Mouse (Mus musculus): ENCODE results near the gene Krt5.
"Not testable (repeated sequence)": the region's sequence is repeated elsewhere in the genome, so short reads cannot be mapped to it uniquely, and the experiment has no call there.

Gene Krt5

DNA sequence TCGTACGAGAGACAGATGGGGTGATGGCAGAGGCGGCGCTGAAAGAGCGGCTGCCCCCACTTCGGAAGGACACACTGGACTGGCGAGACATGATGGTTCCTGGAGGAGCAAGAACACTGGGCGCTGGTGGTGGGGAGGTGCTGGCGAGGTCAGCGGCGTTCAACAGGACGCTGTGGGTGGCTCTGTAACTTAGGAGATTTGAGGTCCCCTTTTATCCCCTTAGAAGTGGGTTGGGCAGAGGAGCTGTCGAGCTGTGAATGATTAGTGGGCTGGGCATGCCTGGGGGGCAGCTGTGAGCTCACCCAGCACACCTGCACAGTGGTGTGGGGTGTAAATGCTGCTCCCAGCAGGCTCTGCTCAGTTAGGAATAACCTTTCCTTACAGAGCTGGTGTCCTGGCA lies at the start of gene Krt5:
TSS of gene Krt5 (minus strand) at position 179 of the 400 bp plus-strand sequence.
- no peak for DNase-seq

DNA sequence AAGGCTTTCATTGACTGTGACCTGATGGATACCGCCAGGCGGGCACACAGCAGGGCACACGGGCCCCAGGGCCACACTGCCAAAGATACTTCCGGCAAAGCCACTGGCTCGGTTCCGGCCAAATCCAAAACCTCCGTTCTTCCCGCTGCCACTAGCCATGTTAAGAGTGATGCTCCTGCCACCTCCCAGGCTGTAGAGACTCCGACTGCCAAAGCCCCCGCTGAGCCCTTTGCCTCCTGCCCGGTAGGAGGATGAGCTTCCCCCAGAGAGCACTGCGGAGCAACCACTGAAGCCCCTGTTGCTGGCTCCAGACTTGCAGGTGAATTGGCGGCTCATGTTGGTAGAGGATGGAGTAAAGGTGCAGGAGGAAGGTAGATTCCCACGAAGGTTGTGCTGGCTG lies 30.0 kb upstream of the Krt5 start, which contains the start of gene Krt71:
TSS of gene Krt71 (minus strand) at position 399 of the 400 bp plus-strand sequence.
- DNase-seq: peak; percentile 54

DNA sequence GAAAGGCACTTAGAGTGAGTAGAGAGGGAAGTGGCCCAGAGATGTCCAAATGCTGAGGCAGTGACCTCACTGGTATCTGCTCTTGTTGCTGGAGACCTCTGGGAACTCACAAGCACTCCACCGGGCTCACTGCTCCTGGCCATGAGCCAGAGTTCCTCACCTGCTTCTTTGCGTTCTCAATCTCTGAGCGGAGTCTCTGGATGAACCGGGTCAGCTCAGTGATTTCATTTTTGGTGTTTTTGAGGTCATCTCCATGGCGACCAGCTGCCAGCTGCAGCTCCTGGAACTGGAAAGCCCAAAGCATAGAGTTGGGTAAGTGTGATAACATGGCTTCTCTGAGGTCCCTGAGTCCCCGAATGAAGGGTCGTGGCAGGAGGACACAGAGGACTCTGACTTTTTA lies 25.1 kb upstream of the Krt5 start:
- DNase-seq: no peak

DNA sequence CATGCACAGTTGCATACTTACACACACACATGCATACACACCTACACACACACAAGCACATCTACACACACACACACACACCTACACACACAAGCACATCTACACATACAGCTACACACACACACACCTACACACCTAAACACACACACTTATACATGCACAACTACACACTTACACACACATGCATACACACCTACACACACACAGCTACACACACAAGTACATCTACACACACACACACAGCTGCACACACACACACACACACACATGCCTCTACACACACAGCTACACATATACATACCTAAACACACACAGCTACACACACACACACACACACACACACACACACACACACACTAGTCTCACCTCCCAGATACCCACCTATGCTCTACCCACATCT lies 18.0 kb upstream of the Krt5 start:
- DNase-seq: no peak

GRCm38 (mm10) chr15:101724686-101725085 lies 12.0 kb upstream of the Krt5 start:
- DNase-seq: no peak

GRCm38 (mm10) chr15:101715831-101716230 lies 3.1 kb upstream of the Krt5 start:
- DNase-seq: no peak

GRCm38 (mm10) chr15:101714356-101714755 lies 1.7 kb upstream of the Krt5 start:
- no peak for DNase-seq

DNA sequence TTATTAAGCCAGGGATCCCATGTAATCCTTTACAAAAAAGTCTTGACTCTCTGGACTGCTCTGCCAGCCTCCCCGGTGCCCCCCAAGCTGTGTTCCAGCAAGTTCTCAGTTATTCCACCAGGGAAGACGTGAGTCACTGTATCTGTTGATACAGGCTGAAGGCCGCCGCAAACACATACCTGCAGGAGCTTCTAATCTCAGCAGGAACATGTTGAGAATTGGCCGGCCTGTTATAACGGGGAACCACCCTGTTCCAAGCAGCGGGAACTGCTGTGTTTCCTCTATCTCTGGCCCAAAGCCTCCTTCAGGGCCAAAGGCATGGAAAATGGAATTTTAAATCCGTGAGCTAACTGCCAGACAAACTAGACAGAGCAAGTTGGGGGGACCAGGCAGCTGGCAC lies 1.0 kb upstream of the Krt5 start:
- DNase-seq: no peak

DNA sequence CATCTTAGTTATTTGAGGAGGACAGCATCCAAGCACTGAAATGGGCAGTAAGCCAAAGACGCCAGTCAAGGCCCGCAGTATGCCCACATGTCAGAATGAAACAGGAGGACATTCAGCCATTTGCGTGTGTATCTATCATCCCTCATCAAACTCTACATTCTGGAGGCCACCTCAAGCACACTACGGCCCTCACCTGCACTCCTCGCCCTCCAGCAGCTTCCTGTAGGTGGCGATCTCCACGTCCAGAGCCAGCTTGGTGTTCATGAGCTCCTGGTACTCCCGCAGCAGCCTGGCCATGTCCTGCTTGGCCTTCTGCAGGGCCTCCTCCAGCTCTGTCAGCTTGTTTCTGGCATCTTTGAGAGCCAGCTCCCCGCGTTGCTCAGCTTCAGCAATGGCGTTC lies 4.0 kb downstream of the Krt5 start:
- no peak for DNase-seq

DNA sequence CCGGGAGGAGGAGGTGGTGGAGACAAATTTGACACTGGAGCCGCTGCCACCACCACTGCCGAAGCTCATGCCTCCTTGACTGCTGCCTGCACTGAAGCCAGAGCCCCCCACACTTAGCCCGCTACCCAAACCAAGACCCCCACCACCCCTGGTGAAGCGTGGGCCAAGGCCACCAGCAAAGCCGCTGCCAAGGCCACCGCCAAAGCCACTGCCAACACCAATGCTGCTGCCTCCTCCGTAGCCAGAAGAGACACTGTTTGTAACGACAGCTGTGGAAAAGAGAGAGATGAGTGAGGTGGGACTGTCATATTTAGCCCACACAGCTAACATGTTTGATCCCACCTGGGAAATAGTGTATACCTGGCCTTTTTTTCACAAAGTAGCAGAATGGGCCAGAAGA lies 5.2 kb downstream of the Krt5 start:
- DNase-seq: no peak

DNA sequence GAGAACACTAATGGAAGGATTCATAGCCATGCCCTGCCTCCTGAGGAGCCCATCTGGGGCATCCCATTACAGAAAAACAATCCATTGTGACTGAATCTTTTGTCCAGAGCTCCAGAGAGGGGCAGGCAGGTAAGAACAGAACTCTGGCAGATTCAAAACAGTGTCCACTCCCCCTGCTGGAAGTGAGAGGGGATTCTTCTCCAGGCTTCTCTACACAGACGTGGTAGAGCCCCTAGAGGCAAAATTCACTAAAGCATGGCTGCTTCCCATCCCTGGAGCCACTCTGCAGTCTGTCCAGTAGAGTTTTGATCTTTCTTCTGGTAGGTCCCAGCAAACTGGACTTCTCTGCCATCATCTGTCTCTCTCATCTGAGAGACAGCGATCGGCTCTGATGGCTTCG lies 8.6 kb downstream of the Krt5 start:
- DNase-seq: no peak

DNA sequence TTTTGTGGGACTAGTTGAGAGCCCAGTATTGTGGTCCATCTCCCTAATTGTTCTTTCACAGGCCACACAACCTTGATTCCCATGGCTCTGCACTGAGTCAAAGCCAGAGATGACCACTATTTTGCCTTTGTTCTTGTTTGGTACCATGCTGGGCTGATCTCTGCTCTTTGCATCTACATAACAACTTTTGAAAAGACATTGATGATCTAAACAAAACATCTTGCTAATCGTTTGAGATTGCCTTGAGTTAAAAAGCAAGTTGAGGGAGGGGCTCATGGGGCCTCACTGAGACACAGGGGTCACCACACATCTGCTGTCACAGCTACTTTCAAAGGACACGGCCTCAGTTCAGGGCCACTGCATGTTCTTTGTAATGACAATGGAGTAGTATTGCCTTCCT lies 10.3 kb downstream of the Krt5 start:
- DNase-seq: no peak

DNA sequence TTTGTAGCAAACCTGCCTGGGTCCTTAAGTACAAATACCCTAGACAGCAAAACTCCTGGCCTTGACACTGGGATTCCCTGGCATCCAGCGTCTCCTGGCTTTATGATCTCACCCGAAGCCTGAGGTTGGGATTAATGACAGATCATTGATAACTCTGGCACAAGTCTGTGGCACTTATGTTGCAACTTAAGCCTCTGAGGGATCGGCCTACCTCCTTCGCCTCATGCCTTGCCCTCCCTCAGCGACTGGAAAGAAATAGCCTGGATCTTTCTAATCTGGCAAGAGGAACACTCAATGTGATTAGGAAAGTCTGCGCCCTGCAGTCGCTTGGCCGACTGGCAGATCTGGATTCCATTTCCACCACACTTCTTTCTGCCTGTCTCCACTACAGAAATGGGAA lies 12.8 kb downstream of the Krt5 start:
- DNase-seq: no peak

DNA sequence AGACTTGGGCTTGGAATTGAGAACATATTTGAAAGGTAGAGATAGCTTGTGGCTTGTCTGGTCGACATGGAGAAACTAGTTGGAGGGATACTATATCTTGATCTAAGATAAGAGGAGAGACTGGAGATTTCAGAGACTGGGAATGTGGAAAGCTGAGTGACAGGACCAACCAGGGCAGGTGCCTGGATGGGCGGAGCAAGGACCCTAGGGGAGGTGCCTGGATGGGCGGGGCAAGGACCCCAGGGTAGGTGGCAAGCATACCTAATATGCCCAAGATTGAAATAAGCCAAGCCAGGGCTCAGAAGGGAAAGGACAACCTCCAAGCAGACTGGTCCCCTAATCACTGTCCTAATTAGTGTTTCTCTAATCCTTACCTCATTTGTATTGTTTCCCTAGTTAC lies 13.5 kb downstream of the Krt5 start:
- no peak for DNase-seq

GRCm38 (mm10) chr15:101697326-101698188 lies 15.1 kb downstream of the Krt5 start:
- DNase-seq: no peak

GRCm38 (mm10) chr15:101694207-101694606 lies 18.5 kb downstream of the Krt5 start, which contains the start of gene Krt6a:
Gene Krt6a, minus strand, starts transcription at chr15:101694307.
- DNase-seq: no peak

DNA sequence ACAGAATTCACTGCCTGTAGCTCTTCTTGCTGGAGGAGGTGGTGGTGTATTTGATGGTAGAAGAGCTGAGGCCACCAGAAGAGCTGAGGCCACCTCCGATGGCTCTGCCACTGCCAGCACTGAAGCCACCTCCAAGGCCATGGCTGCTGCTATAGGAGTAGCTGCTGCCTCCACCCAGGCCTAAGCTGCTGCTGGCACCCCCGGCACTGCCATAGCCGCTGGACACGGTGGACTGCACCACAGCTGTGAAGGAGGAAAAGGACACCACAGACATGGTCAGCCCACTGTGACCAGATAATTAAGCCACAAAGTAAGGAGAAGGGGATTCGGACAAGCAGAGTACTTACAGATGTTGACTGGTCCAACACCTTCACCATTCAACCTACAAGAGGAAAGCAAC lies 22.2 kb downstream of the Krt5 start:
- DNase-seq: not testable (repeated sequence)

GRCm38 (mm10) chr15:101688161-101688560 lies 24.5 kb downstream of the Krt5 start:
- no peak for DNase-seq

GRCm38 (mm10) chr15:101680187-101680586 lies 32.5 kb downstream of the Krt5 start, which contains the start of gene Krt6b:
Gene Krt6b, minus strand, starts transcription at chr15:101680287.
- no peak for DNase-seq

DNA sequence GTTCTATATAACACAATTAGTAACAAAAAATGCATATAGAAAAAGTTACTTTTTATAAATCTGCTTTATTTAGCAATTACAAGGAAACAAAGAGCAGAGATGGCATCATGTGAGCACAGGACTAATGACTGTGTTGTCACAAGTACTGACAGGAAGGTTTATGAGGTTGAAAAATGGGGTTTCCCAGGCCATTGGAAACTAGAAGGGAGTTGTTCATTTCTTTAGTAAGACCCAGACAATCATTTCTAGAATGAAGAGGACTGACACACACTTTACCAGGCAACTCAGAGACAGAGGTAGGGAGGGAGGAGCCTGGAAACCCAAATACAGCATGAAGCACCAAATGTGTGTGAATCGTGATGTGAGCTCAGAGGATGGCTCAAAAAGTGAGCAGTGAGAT lies 36.7 kb downstream of the Krt5 start:
- DNase-seq: no peak

Data from cerebellum, adult 11 months (tissue).